Comparison of ENCODE assay signal across 8 mouse cellular contexts in the genomic region with DNA sequence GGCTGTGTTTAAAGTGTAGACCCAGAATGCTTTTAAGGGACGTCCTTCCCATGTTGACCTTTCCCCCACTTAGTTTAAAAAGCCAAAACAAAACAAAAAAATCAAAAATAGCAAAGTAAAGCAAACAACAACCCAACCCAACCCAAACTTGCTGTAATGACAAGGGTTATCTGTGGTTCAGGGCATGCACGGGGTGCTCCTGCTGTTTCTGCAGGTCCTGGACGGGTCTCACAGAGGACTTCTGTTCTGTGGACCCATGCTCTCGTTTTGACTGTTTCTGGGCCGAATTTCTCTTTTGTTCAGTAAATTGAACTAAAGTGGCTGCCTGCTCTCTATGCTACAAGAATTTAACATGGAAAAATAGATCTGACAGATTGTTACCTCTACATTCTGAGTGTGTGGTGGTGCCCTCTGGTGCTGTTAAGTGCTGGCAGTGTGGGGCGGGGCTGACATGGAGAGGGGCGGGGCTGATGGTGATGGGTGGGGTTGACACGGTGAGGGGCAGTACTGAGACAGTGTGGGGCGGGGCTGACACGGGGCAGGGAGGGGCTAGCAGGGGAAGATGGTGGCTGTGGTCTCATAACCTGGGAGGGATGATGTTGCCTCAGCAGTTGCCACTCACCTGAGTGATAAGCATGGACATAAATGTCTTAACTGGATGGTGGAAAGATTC. TPM values are rescaled to one million over a fixed set of nuclear protein-coding genes. Genes with fewer than 3 reads are reported as not detected.
DNase-seq lines count a peak whose midpoint lies in the region; TF ChIP-seq lines count a peak whose summit lies in the region.

No protein-coding gene starts in this region.

- TF ChIP-seq EP300 in heart, adult 2 months (IDR thresholded peaks at IDR 0.05; ENCODE audit: insufficient read depth, low read depth, low read length), result no peak

- TF ChIP-seq POLR2A in heart, adult 2 months (IDR thresholded peaks at IDR 0.05; ENCODE audit: insufficient read depth, low read depth, low read length), result no peak
- TF ChIP-seq POLR2A in thymus, adult 2 months (IDR thresholded peaks at IDR 0.05; ENCODE audit: control insufficient read depth, extremely low read depth, insufficient read depth, low read length, poor library complexity), result no peak

- TF ChIP-seq CTCF in heart, adult 2 months (IDR thresholded peaks at IDR 0.05), result no peak
- TF ChIP-seq CTCF in thymus, adult 2 months (IDR thresholded peaks at IDR 0.05; ENCODE audit: borderline replicate concordance, control insufficient read depth, extremely low read depth, insufficient read depth, low read length, poor library complexity), result no peak

- WGBS in heart, adult 2 months, result 23% methylated on average over 10 of the region's 10 CpGs
- 61% methylated on average over 10 of the region's 10 CpGs for WGBS in thymus, adult 2 months

- H3K4me1 ChIP-seq in heart, adult 2 months (ENCODE audit: control insufficient read depth, insufficient read depth, low read length), result peaks cover 40% of the 10 kb centered on the region
- peaks cover 40% of the 10 kb centered on the region for H3K4me1 ChIP-seq in thymus, adult 2 months (replicated peaks; ENCODE audit: control insufficient read depth, insufficient read depth, low read length)

- H3K79me2 ChIP-seq in heart, adult 2 months (replicated peaks; ENCODE audit: control insufficient read depth, insufficient read depth, low read length), result peaks cover 14% of the 10 kb centered on the region

- H3K4me3 ChIP-seq in heart, adult 2 months, result no peak overlapping the region
- no peak overlapping the region for H3K4me3 ChIP-seq in thymus, adult 2 months (ENCODE audit: control insufficient read depth, insufficient read depth, low read length)

- peaks cover 27% of the 10 kb centered on the region for H3K36me3 ChIP-seq in heart, adult 2 months (ENCODE audit: control insufficient read depth, insufficient read depth, low read length)
- H3K36me3 ChIP-seq in thymus, adult 2 months (ENCODE audit: control insufficient read depth, insufficient read depth, low read length), result no peaks in the 10 kb centered on the region

- no peak overlapping the region for H3K9ac ChIP-seq in heart, adult 2 months (ENCODE audit: low read depth, low read length)

- no peaks in the 10 kb centered on the region for H3K27me3 ChIP-seq in heart, adult 2 months (ENCODE audit: control insufficient read depth, insufficient read depth, low read length)
- no peaks in the 10 kb centered on the region for H3K27me3 ChIP-seq in thymus, adult 2 months (ENCODE audit: control insufficient read depth, insufficient read depth, low read length)

- H3K27ac ChIP-seq in heart, adult 2 months, result peak overlapping the region; percentile 44
- H3K27ac ChIP-seq in thymus, adult 2 months (ENCODE audit: control insufficient read depth, insufficient read depth, low read length), result no peak overlapping the region

- intact Hi-C loops in heart, adult 2 months (cut with DNase I), result no loop called here
- intact Hi-C loops in heart, postnatal 25 days (cut with DNase I), result no loop called here

- no peak for DNase-seq in heart, adult 2 months
- no peak for DNase-seq in heart, postnatal 25 days (ENCODE audit: low spot score)
- peak; percentile 49 for DNase-seq in thymus, postnatal 14 days
- DNase-seq in thymus, adult 2 months, result no peak
- peak; percentile 61 to 72 for DNase-seq in kidney, postnatal 4 days
- peak; percentile 25 to 26 for DNase-seq in spleen, postnatal 14 days (ENCODE audit: low spot score in 2 of 2)
- no peak for DNase-seq in ovary, postnatal 36 days (ENCODE audit: low spot score)
- no peak for DNase-seq in gastrocnemius, postnatal 25 days

RNA-seq across cellular contexts. Expression of a gene that starts 49.2 kb away (rescaled TPM):
- 100 to 1,000 TPM; 129 to 134 TPM for total RNA-seq in heart, adult 2 months (2021)
- 85.2 and 133 TPM in 2 replicates for polyA plus RNA-seq in heart, adult 2 months (2012; rRNA removed)
- 100 to 1,000 TPM; 155 to 174 TPM for total RNA-seq in heart, postnatal 25 days (2021)
- polyA plus RNA-seq in thymus, adult 2 months (2012; rRNA removed), result 164 and 167 TPM in 2 replicates
- total RNA-seq in gastrocnemius, postnatal 25 days (2021), result 10 to 100 TPM; 32.6 to 36.0 TPM

Comparison
In these comparisons a context has a peak if more than half of its experiments do, and no peak if none do; other contexts are left out.
1. DNase-seq: peak in thymus, postnatal 14 days (single experiment), kidney, postnatal 4 days (2 of 2) and spleen, postnatal 14 days (2 of 2); none in heart, adult 2 months (0 of 2), heart, postnatal 25 days (single experiment), thymus, adult 2 months (single experiment), ovary, postnatal 36 days (single experiment) and gastrocnemius, postnatal 25 days (single experiment).